Mouse (Mus musculus): Measurements from ENCODE around the gene Raver2.

DNA sequence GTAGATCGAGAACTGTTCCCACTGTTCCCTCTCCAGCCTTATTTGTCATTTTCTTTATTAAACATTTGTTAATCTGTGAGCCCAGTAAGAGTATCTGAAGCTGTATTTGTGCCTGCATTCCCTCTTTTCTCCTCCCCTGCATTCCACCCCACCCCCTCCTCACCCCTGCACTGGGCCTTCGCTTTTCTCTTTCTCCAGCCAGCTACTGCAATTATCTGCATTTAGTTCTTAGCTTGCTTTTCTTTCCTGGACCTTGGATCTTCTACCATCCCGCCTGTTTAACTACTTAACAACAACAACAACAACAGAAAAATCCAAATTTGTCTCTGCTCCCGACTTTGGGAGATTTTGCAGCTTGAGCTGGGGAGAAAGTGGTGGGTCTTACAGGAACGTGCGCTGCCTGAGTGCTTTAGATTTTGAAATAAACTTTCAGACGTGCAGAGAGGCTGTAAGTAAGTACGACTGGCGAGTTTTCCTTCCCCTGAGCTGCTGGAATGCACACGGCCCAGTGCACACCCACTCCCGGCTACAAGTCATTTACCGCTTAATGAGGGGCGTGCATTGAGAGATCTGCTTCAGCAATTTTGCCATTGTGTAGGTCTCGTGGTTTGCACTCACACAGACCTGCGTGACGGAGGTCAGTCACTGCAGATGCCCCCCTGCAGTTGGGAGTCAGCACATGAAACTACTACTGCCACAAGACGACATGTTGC lies 13.5 kb downstream of the Raver2 start:
- no peak for TF ChIP-seq CTCF (IDR thresholded peaks at IDR 0.05; ENCODE audit: insufficient read depth, low read depth, low read length)
- TF ChIP-seq POLR2A (IDR thresholded peaks at IDR 0.05; ENCODE audit: insufficient read depth, low read depth, low read length), result no peak
